Mouse (Mus musculus): ENCODE data around the gene Nlrp3. TPM values are rescaled to one million over a fixed set of nuclear protein-coding genes. Genes with fewer than 3 reads are reported as not detected.
A peak's percentile ranks its signal among the peaks of the same experiment; 100 is the strongest.
"Not testable (repeated sequence)": the region's sequence is repeated elsewhere in the genome, so short reads cannot be mapped to it uniquely, and the experiment has no call there.

The Nlrp3 gene
- total RNA-seq, 1 experiment from 2014 or later: 49.8 TPM

- ATAC-seq (replicated peaks; ENCODE audit: insufficient number of reproducible peaks, low FRiP score, low TSS enrichment, poor library complexity, severe bottlenecking): no peak
Observed at GRCm38 (mm10) chr11:59530221-59530620, 11.1 kb upstream of the Nlrp3 start.

- ATAC-seq (replicated peaks; ENCODE audit: insufficient number of reproducible peaks, low FRiP score, low TSS enrichment, poor library complexity, severe bottlenecking): no peak
Observed at GRCm38 (mm10) chr11:59530870-59531535, 10.4 kb upstream of the Nlrp3 start.

- ATAC-seq (replicated peaks; ENCODE audit: insufficient number of reproducible peaks, low FRiP score, low TSS enrichment, poor library complexity, severe bottlenecking): no peak
Observed at GRCm38 (mm10) chr11:59531562-59531961, 9.8 kb upstream of the Nlrp3 start.

GRCm38 (mm10) chr11:59537218-59538130 is 3.9 kb upstream of the Nlrp3 start:
- ATAC-seq (replicated peaks; ENCODE audit: insufficient number of reproducible peaks, low FRiP score, low TSS enrichment, poor library complexity, severe bottlenecking): no peak

- peak; percentile 62 for ATAC-seq (replicated peaks; ENCODE audit: insufficient number of reproducible peaks, low FRiP score, low TSS enrichment, poor library complexity, severe bottlenecking)
Observed at GRCm38 (mm10) chr11:59538387-59538786, 3.0 kb upstream of the Nlrp3 start.

GRCm38 (mm10) chr11:59540123-59540522 is 1.2 kb upstream of the Nlrp3 start:
- no peak for ATAC-seq (replicated peaks; ENCODE audit: insufficient number of reproducible peaks, low FRiP score, low TSS enrichment, poor library complexity, severe bottlenecking)

GRCm38 (mm10) chr11:59542442-59542841 is 1.1 kb downstream of the Nlrp3 start:
- peak; percentile 70 for ATAC-seq (replicated peaks; ENCODE audit: insufficient number of reproducible peaks, low FRiP score, low TSS enrichment, poor library complexity, severe bottlenecking)

GRCm38 (mm10) chr11:59543376-59543775 is 2.0 kb downstream of the Nlrp3 start:
- no peak for ATAC-seq (replicated peaks; ENCODE audit: insufficient number of reproducible peaks, low FRiP score, low TSS enrichment, poor library complexity, severe bottlenecking)

- no peak for ATAC-seq (replicated peaks; ENCODE audit: insufficient number of reproducible peaks, low FRiP score, low TSS enrichment, poor library complexity, severe bottlenecking)
Observed at GRCm38 (mm10) chr11:59544005-59544404, 2.6 kb downstream of the Nlrp3 start.

GRCm38 (mm10) chr11:59554127-59554526 is 12.8 kb downstream of the Nlrp3 start:
- ATAC-seq (replicated peaks; ENCODE audit: insufficient number of reproducible peaks, low FRiP score, low TSS enrichment, poor library complexity, severe bottlenecking): peak; percentile 51; the same call in 1 of the 2 replicates

GRCm38 (mm10) chr11:59554535-59554934 is 13.2 kb downstream of the Nlrp3 start:
- no peak for ATAC-seq (replicated peaks; ENCODE audit: insufficient number of reproducible peaks, low FRiP score, low TSS enrichment, poor library complexity, severe bottlenecking)

- ATAC-seq (replicated peaks; ENCODE audit: insufficient number of reproducible peaks, low FRiP score, low TSS enrichment, poor library complexity, severe bottlenecking): no peak
Observed at GRCm38 (mm10) chr11:59560906-59561305, 19.5 kb downstream of the Nlrp3 start.

- ATAC-seq (replicated peaks; ENCODE audit: insufficient number of reproducible peaks, low FRiP score, low TSS enrichment, poor library complexity, severe bottlenecking): no peak
Observed at GRCm38 (mm10) chr11:59562336-59562735, 21.0 kb downstream of the Nlrp3 start.

- ATAC-seq (replicated peaks; ENCODE audit: insufficient number of reproducible peaks, low FRiP score, low TSS enrichment, poor library complexity, severe bottlenecking): 0 out of 2 replicates have a peak, but pooled peaks have one; percentile 19
Observed at GRCm38 (mm10) chr11:59562837-59563236, 21.5 kb downstream of the Nlrp3 start.

- ATAC-seq (replicated peaks; ENCODE audit: insufficient number of reproducible peaks, low FRiP score, low TSS enrichment, poor library complexity, severe bottlenecking): 0 out of 2 replicates have a peak, but pooled peaks have one; percentile 50
Observed at GRCm38 (mm10) chr11:59569306-59569705, 27.9 kb downstream of the Nlrp3 start.

GRCm38 (mm10) chr11:59575726-59576125 is 34.4 kb downstream of the Nlrp3 start:
- no peak for ATAC-seq (replicated peaks; ENCODE audit: insufficient number of reproducible peaks, low FRiP score, low TSS enrichment, poor library complexity, severe bottlenecking)

GRCm38 (mm10) chr11:59576135-59576534 is 34.8 kb downstream of the Nlrp3 start, which contains the start of gene Olfr222:
Gene Olfr222 (minus strand): TSS chr11:59576235.
- not testable (repeated sequence) for ATAC-seq (replicated peaks; ENCODE audit: insufficient number of reproducible peaks, low FRiP score, low TSS enrichment, poor library complexity, severe bottlenecking)

GRCm38 (mm10) chr11:59584539-59584938 is 43.2 kb downstream of the Nlrp3 start:
- no peak for ATAC-seq (replicated peaks; ENCODE audit: insufficient number of reproducible peaks, low FRiP score, low TSS enrichment, poor library complexity, severe bottlenecking)

- ATAC-seq (replicated peaks; ENCODE audit: insufficient number of reproducible peaks, low FRiP score, low TSS enrichment, poor library complexity, severe bottlenecking): no peak
Observed at GRCm38 (mm10) chr11:59589496-59589895, 48.1 kb downstream of the Nlrp3 start.

GRCm38 (mm10) chr11:59593189-59593588 is 51.8 kb downstream of the Nlrp3 start, which contains the start of gene Olfr223:
Gene Olfr223 (minus strand): TSS chr11:59593289.
- ATAC-seq (replicated peaks; ENCODE audit: insufficient number of reproducible peaks, low FRiP score, low TSS enrichment, poor library complexity, severe bottlenecking): no peak
